Mouse (Mus musculus): Measurements from ENCODE around the gene Spta1.

Spta1 gene

GRCm38 (mm10) chr1:174267816-174268215 is 95.2 kb downstream of the Spta1 start:
- no peak for DNase-seq (ENCODE audit: low spot score)

GRCm38 (mm10) chr1:174269162-174269561 is 96.6 kb downstream of the Spta1 start:
- DNase-seq (ENCODE audit: low spot score): no peak

- DNase-seq (ENCODE audit: low spot score): no peak
Observed at GRCm38 (mm10) chr1:174270643-174271042, 98.1 kb downstream of the Spta1 start.

Measured in lung, postnatal 25 days (tissue).